Mouse (Mus musculus) small intestine, adult 2 months (tissue): ENCODE data around the gene Pcsk6. TPM values are rescaled to one million over a fixed set of nuclear protein-coding genes. Genes with fewer than 3 reads are reported as not detected.

ENCODE experiments used
- H3K27ac ChIP-seq: fragments of 200-500 bp; 2 replicates; pipeline ENCODE4 v1.5.1; 2012; ENCODE audit warnings: low read depth, low read length, control low read depth, inconsistent platforms; ENCODE audit not compliant: insufficient read depth
- H3K27me3 ChIP-seq: fragments of 200-500 bp; 2 replicates; pipeline ENCODE4 v1.6.1; 2012; ENCODE audit warnings: mild to moderate bottlenecking, moderate library complexity, low read length, inconsistent platforms; ENCODE audit not compliant: control insufficient read depth, insufficient read depth
- H3K36me3 ChIP-seq: fragments of 200-500 bp; 2 replicates; pipeline ENCODE4 v1.6.1; 2012; ENCODE audit warnings: mild to moderate bottlenecking, low read length, control low read depth, inconsistent platforms; ENCODE audit not compliant: control insufficient read depth, insufficient read depth
- H3K4me1 ChIP-seq: fragments of 200-500 bp; 2 replicates; pipeline ENCODE4 v1.6.1; 2012; ENCODE audit warnings: low read length, inconsistent platforms, mixed read lengths; ENCODE audit not compliant: control insufficient read depth, insufficient read depth, insufficient read length
- H3K4me3 ChIP-seq: fragments of 200-500 bp; 2 replicates; pipeline ENCODE4 v1.5.1; 2012; ENCODE audit warnings: low read depth, mild to moderate bottlenecking, control low read depth, inconsistent platforms, low read length, moderate library complexity
- CTCF ChIP-seq: fragments of 200-500 bp; IDR thresholded peaks from 2 replicates; pipeline ENCODE4 v1.5.1; 2012; ENCODE audit warnings: low read depth, mild to moderate bottlenecking, control low read depth, inconsistent platforms, low read length, moderate library complexity, mixed read lengths; ENCODE audit not compliant: insufficient replicate concordance, insufficient read length; ENCODE audit errors: extremely low read depth
- POLR2A ChIP-seq: fragments of 200-500 bp; IDR thresholded peaks from 2 replicates; pipeline ENCODE4 v1.6.1; 2012; ENCODE audit warnings: low read depth, mild to moderate bottlenecking, control low read depth, inconsistent platforms, low read length, moderate library complexity
- WGBS: fragments of 180-500 bp; shearing (Covaris S2); methylation state at CpG from one replicate; pipeline ENCODE4 v1.1.7; 2018; 5-methylcytosine and 5-hydroxymethylcytosine counted together
- polyA plus RNA-seq: library from polyadenylated mRNA; depleted of rRNA; stranded (reverse); fragments of >200 nt; gene quantifications from 2 replicates; pipeline ENCODE4 v1.2.3, GENCODE M21; 2012

Gene Pcsk6
- polyA plus RNA-seq, 1 experiment = 11.6 TPM

DNA sequence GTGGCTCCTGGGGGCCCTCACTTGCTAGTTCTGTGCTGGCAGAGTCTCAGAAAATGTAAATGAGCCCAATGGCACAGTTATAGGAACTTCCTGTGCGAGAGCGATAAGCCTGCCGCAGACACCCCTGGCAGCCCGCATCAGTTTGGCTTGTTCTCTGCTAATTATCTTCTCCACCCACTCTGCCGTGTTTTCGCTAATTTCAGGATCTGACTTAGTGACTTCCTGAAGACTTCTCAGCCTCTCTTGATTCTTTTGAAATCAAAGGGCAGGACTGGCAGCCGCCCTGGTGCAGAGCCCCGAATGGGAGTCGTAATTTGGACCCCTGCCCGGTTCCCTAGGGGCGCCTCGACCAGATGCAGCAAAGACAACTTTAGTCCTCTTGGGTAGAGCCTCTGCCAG lies 19.8 kb downstream of the Pcsk6 start:
- peaks cover 5% of the 10 kb centered on the region; the same call in 1 of the 2 replicates for H3K4me1 ChIP-seq
- H3K4me3 ChIP-seq = no peak overlapping the region
- WGBS = 26% methylated on average over 12 of the region's 12 CpGs

GRCm38 (mm10) chr7:65884928-65885327 lies 23.4 kb downstream of the Pcsk6 start:
- 43% methylated on average over 4 of the region's 4 CpGs for WGBS

More for the DNA sequence above, 19.8 kb downstream of the Pcsk6 start:
- no peak for TF ChIP-seq CTCF
- no peak for TF ChIP-seq POLR2A
- H3K36me3 ChIP-seq = no peaks in the 10 kb centered on the region
- no peaks in the 10 kb centered on the region for H3K27me3 ChIP-seq
- H3K27ac ChIP-seq = no peak overlapping the region

GRCm38 (mm10) chr7:65885819-65886218 lies 24.3 kb downstream of the Pcsk6 start:
- no peak for TF ChIP-seq CTCF
- no peak for TF ChIP-seq POLR2A
- Histone ChIP-seq H3K36me3 (no peaks in the 10 kb centered on the region), H3K4me1 (peaks cover 5% of the 10 kb centered on the region; the same call in 1 of the 2 replicates), H3K27ac (no peak overlapping the region), H3K27me3 (no peaks in the 10 kb centered on the region), H3K4me3 (no peak overlapping the region)
- WGBS = 92% methylated on average over 6 of the region's 6 CpGs

More at GRCm38 (mm10) chr7:65884928-65885327, 23.4 kb downstream of the Pcsk6 start:
- Histone ChIP-seq H3K36me3 (no peaks in the 10 kb centered on the region), H3K27me3 (no peaks in the 10 kb centered on the region), H3K27ac (no peak overlapping the region), H3K4me1 (peaks cover 5% of the 10 kb centered on the region; the same call in 1 of the 2 replicates), H3K4me3 (no peak overlapping the region)
- TF ChIP-seq CTCF (no peak), POLR2A (no peak)

DNA sequence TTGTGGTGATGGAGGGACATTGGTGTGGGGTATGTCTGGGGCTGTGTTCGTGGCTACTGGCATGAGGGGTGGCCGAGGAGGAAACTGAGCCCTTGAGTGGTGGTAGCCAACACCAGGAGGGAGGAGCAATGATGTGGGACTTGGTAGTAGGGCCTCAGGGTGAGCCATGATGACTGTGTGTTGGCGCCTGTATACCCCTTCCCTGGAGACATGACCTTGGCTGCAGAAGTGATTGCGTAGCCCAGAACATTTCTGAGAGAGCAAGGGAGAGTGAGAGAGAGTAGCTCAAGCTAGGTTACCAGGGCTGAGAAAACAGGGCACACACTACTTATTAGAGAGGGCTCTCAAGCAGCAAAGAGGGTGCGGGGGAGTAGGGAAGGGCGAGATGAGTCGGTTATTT lies 30.3 kb downstream of the Pcsk6 start:
- TF ChIP-seq POLR2A (no peak), CTCF (no peak)
- H3K36me3 ChIP-seq = no peaks in the 10 kb centered on the region
- H3K27me3 ChIP-seq = no peaks in the 10 kb centered on the region
- H3K4me1 ChIP-seq = peaks cover 9% of the 10 kb centered on the region; the same call in 1 of the 2 replicates
- 88% methylated on average over 7 of the region's 7 CpGs for WGBS
- H3K27ac ChIP-seq = no peak overlapping the region
- no peak overlapping the region for H3K4me3 ChIP-seq

DNA sequence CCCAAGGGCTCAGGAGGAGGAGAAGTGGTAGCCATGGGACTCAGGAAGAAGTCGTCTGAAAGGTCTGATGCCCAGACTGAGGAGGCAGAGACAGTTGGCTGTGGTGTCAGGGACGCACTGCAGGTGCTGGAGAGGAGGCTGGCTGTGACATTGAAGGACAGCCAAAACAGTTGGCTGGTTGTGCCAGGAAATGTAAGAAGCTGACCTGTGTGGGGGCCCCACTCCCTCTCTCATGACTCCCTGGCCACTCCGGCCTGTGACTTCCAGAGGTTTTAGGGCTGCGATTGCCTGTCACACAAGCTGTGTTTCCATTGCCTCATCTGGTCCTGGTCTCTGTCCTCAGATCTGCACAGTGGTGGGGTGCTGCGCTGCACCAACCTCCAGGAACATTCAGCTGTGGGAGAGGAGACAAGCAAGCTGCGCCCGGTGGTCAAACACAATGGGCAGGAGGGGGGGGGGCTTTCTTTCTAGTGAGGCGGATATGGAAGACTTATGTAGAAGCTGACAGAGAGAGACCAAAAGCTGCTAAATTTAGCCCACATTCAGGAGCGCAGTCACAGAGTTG lies 30.8 kb downstream of the Pcsk6 start:
- 79% methylated on average over 9 of the region's 9 CpGs for WGBS
- Histone ChIP-seq H3K27me3 (no peaks in the 10 kb centered on the region), H3K4me1 (peaks cover 9% of the 10 kb centered on the region; the same call in 1 of the 2 replicates), H3K4me3 (no peak overlapping the region), H3K36me3 (no peaks in the 10 kb centered on the region), H3K27ac (no peak overlapping the region)
- no peak for TF ChIP-seq CTCF
- TF ChIP-seq POLR2A = no peak

DNA sequence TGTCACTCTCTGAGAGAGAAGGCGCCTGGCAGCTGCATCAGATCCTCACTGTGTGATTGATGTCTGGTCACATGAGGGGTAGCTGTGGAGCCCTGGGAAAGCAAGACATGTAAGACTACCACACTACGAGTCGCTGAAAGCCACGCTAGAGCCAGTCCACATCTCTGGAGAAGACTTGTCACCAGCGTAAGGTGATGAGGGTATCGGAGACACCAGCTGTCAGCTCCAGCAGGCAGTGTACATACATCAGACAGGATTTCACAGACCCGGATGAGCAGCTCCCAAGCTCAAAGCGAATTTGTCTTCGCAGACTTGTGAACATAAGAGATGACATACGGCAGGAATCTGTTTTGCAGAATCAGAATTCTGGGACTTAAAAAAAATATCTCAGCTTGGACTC lies 32.0 kb downstream of the Pcsk6 start:
- H3K36me3 ChIP-seq = no peaks in the 10 kb centered on the region
- H3K27ac ChIP-seq = no peak overlapping the region
- 97% methylated on average over 10 of the region's 10 CpGs for WGBS
- TF ChIP-seq POLR2A = no peak
- no peak for TF ChIP-seq CTCF
- H3K4me3 ChIP-seq = no peak overlapping the region
- H3K4me1 ChIP-seq = peaks cover 9% of the 10 kb centered on the region; the same call in 1 of the 2 replicates
- no peaks in the 10 kb centered on the region for H3K27me3 ChIP-seq

- Histone ChIP-seq H3K27ac (peak overlapping the region; percentile 32; the same call in 1 of the 2 replicates), H3K4me1 (peaks cover 9% of the 10 kb centered on the region; the same call in 1 of the 2 replicates), H3K27me3 (no peaks in the 10 kb centered on the region), H3K36me3 (no peaks in the 10 kb centered on the region), H3K4me3 (no peak overlapping the region)
- TF ChIP-seq CTCF (no peak), POLR2A (no peak)
- WGBS = 36% methylated on average over 5 of the region's 5 CpGs
These were observed 33.7 kb downstream of the Pcsk6 start for GRCm38 (mm10) chr7:65895262-65895661.
